Comparison of ENCODE assay signal across 23 mouse cellular contexts in genomic region chr9:84922306-84922705, GRCm38 (mm10).
"Had no signal": no experiment of that assay in that cellular context is flagged by ENCODE, and none has a peak within 500 bp of the region (broad histone marks: within the 10 kb centered on the region; RNA-seq: fewer than 3 reads in every experiment).

No protein-coding gene starts in this region.

- H3K4me1 ChIP-seq: heart, embryonic 13.5 days; heart, embryonic 15.5 days; hindbrain, embryonic 13.5 days; hindbrain, embryonic 15.5 days; limb, embryonic 10.5 days; limb, embryonic 12.5 days had no signal

- H3K27ac ChIP-seq: heart, adult 2 months; heart, embryonic 13.5 days; heart, embryonic 15.5 days; hindbrain, embryonic 13.5 days; hindbrain, embryonic 15.5 days; hindbrain, postnatal 0 days; layer of hippocampus, adult 2 months; left cerebral cortex, adult 2 months; limb, embryonic 10.5 days; limb, embryonic 12.5 days had no signal

- DNase-seq: forebrain, postnatal 0 days; gastrocnemius, postnatal 14 days; gastrocnemius, postnatal 36 days; heart, adult 11 months; heart, adult 2 months; heart, postnatal 14 days; heart, postnatal 36 days; kidney, adult 18-20 months; kidney, adult 8-10 months; kidney, postnatal 10 days; kidney, postnatal 25 days; kidney, postnatal 4 days; liver had no signal

- H3K36me3 ChIP-seq: heart, embryonic 13.5 days; heart, embryonic 15.5 days; hindbrain, embryonic 13.5 days; hindbrain, embryonic 15.5 days; limb, embryonic 10.5 days; limb, embryonic 12.5 days had no signal

- H3K27me3 ChIP-seq: heart, embryonic 13.5 days; heart, embryonic 15.5 days; hindbrain, embryonic 13.5 days; hindbrain, embryonic 15.5 days; limb, embryonic 12.5 days had no signal

- H3K9ac ChIP-seq: forebrain, postnatal 0 days; heart, embryonic 13.5 days; heart, embryonic 15.5 days; hindbrain, embryonic 13.5 days; hindbrain, embryonic 15.5 days; limb, embryonic 12.5 days had no signal

- H3K4me3 ChIP-seq: heart, adult 2 months; heart, embryonic 13.5 days; heart, embryonic 15.5 days; hindbrain, embryonic 13.5 days; hindbrain, embryonic 15.5 days; layer of hippocampus, adult 2 months; left cerebral cortex, adult 2 months; limb, embryonic 10.5 days; limb, embryonic 12.5 days had no signal

- H3K9me3 ChIP-seq: heart, embryonic 13.5 days; heart, embryonic 15.5 days; hindbrain, embryonic 15.5 days; limb, embryonic 10.5 days; limb, embryonic 12.5 days had no signal

- ATAC-seq: forebrain, postnatal 0 days; hindbrain, postnatal 0 days had no signal

- H3K4me2 ChIP-seq: heart, embryonic 11.5 days; heart, embryonic 13.5 days; heart, embryonic 15.5 days; hindbrain, embryonic 13.5 days; hindbrain, embryonic 15.5 days; limb, embryonic 12.5 days had no signal
